8 mouse cellular contexts compared by ENCODE assay signal in genomic region chr14:33313624-33314023, GRCm38 (mm10).
DNase-seq lines count a peak whose midpoint lies in the region; ATAC-seq and TF ChIP-seq lines count a peak whose summit lies in the region.

No protein-coding gene starts in this region.

- H3K4me1 ChIP-seq in limb, embryonic 12.5 days (replicated peaks) = no peaks in the 10 kb centered on the region
- H3K4me1 ChIP-seq in midbrain, postnatal 0 days (ENCODE audit: insufficient read depth, low read length) = no peaks in the 10 kb centered on the region
- H3K4me1 ChIP-seq in testis, adult 2 months (ENCODE audit: control insufficient read depth, insufficient read depth, low read length) = no peaks in the 10 kb centered on the region

- H3K4me3 ChIP-seq in limb, embryonic 12.5 days (replicated peaks) = no peak overlapping the region
- no peak overlapping the region for H3K4me3 ChIP-seq in midbrain, postnatal 0 days (ENCODE audit: low read depth, low read length)
- H3K4me3 ChIP-seq in testis, adult 2 months (ENCODE audit: control insufficient read depth, low read depth, low read length) = no peak overlapping the region

- H3K27me3 ChIP-seq in limb, embryonic 12.5 days = peaks cover 35% of the 10 kb centered on the region
- H3K27me3 ChIP-seq in midbrain, postnatal 0 days (ENCODE audit: insufficient read depth, low read length) = peaks cover 4% of the 10 kb centered on the region; the same call in 1 of the 2 replicates
- H3K27me3 ChIP-seq in testis, adult 2 months (ENCODE audit: control insufficient read depth, insufficient read depth, low read length) = no peaks in the 10 kb centered on the region

- no peak overlapping the region for H3K4me2 ChIP-seq in limb, embryonic 12.5 days
- H3K4me2 ChIP-seq in midbrain, postnatal 0 days (ENCODE audit: low read depth, low read length, poor library complexity, severe bottlenecking) = no peak overlapping the region

- no peaks in the 10 kb centered on the region for H3K9me3 ChIP-seq in limb, embryonic 12.5 days
- H3K9me3 ChIP-seq in midbrain, postnatal 0 days (ENCODE audit: low read length) = no peaks in the 10 kb centered on the region

- TF ChIP-seq POLR2A in testis, adult 2 months (IDR thresholded peaks at IDR 0.05; ENCODE audit: control insufficient read depth, low read depth, low read length) = no peak

- DNase-seq in urinary bladder, postnatal 25 days (ENCODE audit: low spot score) = peak; percentile 64
- DNase-seq in urinary bladder, adult 2 months (ENCODE audit: low spot score) = no peak
- peak; percentile 83 to 86 for DNase-seq in cerebellum, postnatal 14 days
- peak; percentile 67 for DNase-seq in gastrocnemius, postnatal 10 days
- peak; percentile 52 for DNase-seq in kidney, adult 18-20 months
- peak; percentile 82 for DNase-seq in midbrain, postnatal 0 days (ENCODE audit: low spot score)

- no peak overlapping the region for H3K9ac ChIP-seq in limb, embryonic 12.5 days (replicated peaks)
- no peak overlapping the region for H3K9ac ChIP-seq in midbrain, postnatal 0 days (replicated peaks; ENCODE audit: low read length, poor library complexity, severe bottlenecking)

- H3K36me3 ChIP-seq in limb, embryonic 12.5 days = no peaks in the 10 kb centered on the region
- no peaks in the 10 kb centered on the region for H3K36me3 ChIP-seq in midbrain, postnatal 0 days (ENCODE audit: insufficient read depth, low read length)
- no peaks in the 10 kb centered on the region for H3K36me3 ChIP-seq in testis, adult 2 months (ENCODE audit: control insufficient read depth, insufficient read depth, low read length)

- no peak overlapping the region for H3K27ac ChIP-seq in limb, embryonic 12.5 days
- H3K27ac ChIP-seq in midbrain, postnatal 0 days (ENCODE audit: low read depth, low read length) = no peak overlapping the region
- H3K27ac ChIP-seq in testis, adult 2 months (ENCODE audit: control insufficient read depth, insufficient read depth, low read depth, low read length) = no peak overlapping the region

- peak; percentile 98 for TF ChIP-seq CTCF in midbrain, postnatal 0 days (IDR thresholded peaks at IDR 0.05)
- peak; percentile 96 for TF ChIP-seq CTCF in testis, adult 2 months (IDR thresholded peaks at IDR 0.05; ENCODE audit: control insufficient read depth, insufficient read depth, insufficient replicate concordance, low read depth, low read length)

- peak; percentile 57; the same call in 1 of the 2 replicates for ATAC-seq in limb, embryonic 12.5 days (ENCODE audit: insufficient number of reproducible peaks, insufficient read depth, low FRiP score, low TSS enrichment, low read depth)
- peak; percentile 62; the same call in 1 of the 2 replicates for ATAC-seq in midbrain, postnatal 0 days (ENCODE audit: low FRiP score)

- WGBS in limb, embryonic 12.5 days = under 1% methylated on average over 4 of the region's 4 CpGs
- 0% methylated on average over 4 of the region's 4 CpGs for WGBS in midbrain, postnatal 0 days
